Mouse (Mus musculus): ENCODE measurements around the gene E130116L18Rik. TPM values are rescaled to one million over a fixed set of nuclear protein-coding genes. Genes with fewer than 3 reads are reported as not detected.
"Not testable (repeated sequence)": the region's sequence is repeated elsewhere in the genome, so short reads cannot be mapped to it uniquely, and the experiment has no call there.

E130116L18Rik gene
- polyA plus RNA-seq, 1 experiment from 2014 or later: not detected

GRCm38 (mm10) chr5:25178543-25178942, 44.4 kb downstream of the E130116L18Rik start:
- H3K36me3 ChIP-seq; DNase-seq (ENCODE audit: low spot score); H3K27me3 ChIP-seq (ENCODE audit: low read depth, poor library complexity, severe bottlenecking); H3K27ac ChIP-seq (replicated peaks); H3K4me1 ChIP-seq; H3K9me3 ChIP-seq (replicated peaks); H3K4me3 ChIP-seq: not testable (repeated sequence)
- 97% methylated on average over 4 of the region's 4 CpGs for WGBS

- H3K9me3 ChIP-seq (replicated peaks); H3K36me3 ChIP-seq; H3K4me3 ChIP-seq; H3K27ac ChIP-seq (replicated peaks); H3K27me3 ChIP-seq (ENCODE audit: low read depth, poor library complexity, severe bottlenecking); H3K4me1 ChIP-seq; DNase-seq (ENCODE audit: low spot score): not testable (repeated sequence)
- WGBS: 93% methylated on average over 5 of the region's 5 CpGs
Observed at GRCm38 (mm10) chr5:25177937-25178336, 45.0 kb downstream of the E130116L18Rik start.

Other genes with a start within 250 kb of the E130116L18Rik start
- gene Prkag2, start 122.5 kb downstream of the E130116L18Rik start, polyA plus RNA-seq (2016; fragmentation: Nextera tagmentation; extraction: Ambion mirVana): 48.7 and 49.6 TPM in 2 replicates
- gene Galntl5, start 41.7 kb downstream of the E130116L18Rik start, polyA plus RNA-seq (2016; fragmentation: Nextera tagmentation; extraction: Ambion mirVana): 0.12 TPM in 1 of 2 replicates, not detected in the other
- gene Galnt11, start 1.2 kb downstream of the E130116L18Rik start, polyA plus RNA-seq (2016; fragmentation: Nextera tagmentation; extraction: Ambion mirVana): 30.1 and 34.1 TPM in 2 replicates